Mouse (Mus musculus) forebrain, embryonic 10.5 days (tissue): Measurements from ENCODE around the gene Tmem40. TPM values are rescaled to one million over a fixed set of nuclear protein-coding genes. Genes with fewer than 3 reads are reported as not detected.

Experiments
- DNase-seq: peaks from one replicate; pipeline ENCODE4 v3.0.0-alpha.2; 2017; ENCODE audit warnings: low spot score; ENCODE audit errors: extremely low spot score
- H3K27ac ChIP-seq: fragments of 300-500 bp; sonication (generic); 2 replicates; pipeline ENCODE4 v1.5.1; 2016; ENCODE audit warnings: mild to moderate bottlenecking
- H3K27me3 ChIP-seq: fragments of 300-500 bp; sonication (generic); 2 replicates; pipeline ENCODE4 v1.6.1; 2016; ENCODE audit warnings: mild to moderate bottlenecking; ENCODE audit not compliant: poor library complexity, severe bottlenecking
- H3K36me3 ChIP-seq: fragments of 300-500 bp; sonication (generic); replicated peaks from 2 replicates; pipeline ENCODE4 v1.6.1; 2016; ENCODE audit warnings: mild to moderate bottlenecking, moderate library complexity
- H3K4me1 ChIP-seq: fragments of 300-500 bp; sonication (generic); 2 replicates; pipeline ENCODE4 v1.6.1; 2016
- H3K4me3 ChIP-seq: fragments of 300-500 bp; sonication (generic); 2 replicates; pipeline ENCODE4 v1.5.1; 2016; ENCODE audit warnings: mild to moderate bottlenecking, moderate library complexity
- H3K9me3 ChIP-seq: fragments of 300-500 bp; sonication (generic); 2 replicates; pipeline ENCODE4 v1.6.1; 2016; ENCODE audit warnings: mild to moderate bottlenecking, moderate library complexity
- WGBS: fragments of 180-500 bp; shearing (Covaris S2); methylation state at CpG from one replicate; pipeline ENCODE4 v1.1.7; 2016; 5-methylcytosine and 5-hydroxymethylcytosine counted together
- microRNA-seq: library from miRNA; unstranded; fragments of <30 nt; microRNA quantifications from one replicate; pipeline ENCODE4, GENCODE M21; 2017
- polyA plus RNA-seq: library from polyadenylated mRNA; unstranded; fragments of >200 nt; fragmentation: Nextera tagmentation; extraction: Ambion mirVana; gene quantifications from 2 replicates; pipeline ENCODE4 v1.2.1, GENCODE M21; 2016

The Tmem40 gene
- polyA plus RNA-seq, 1 experiment from 2014 or later = 1.5 TPM

GRCm38 (mm10) chr6:115692163-115692950 is 69.9 kb downstream of the Tmem40 start:
- Histone ChIP-seq H3K9me3 (no peaks in the 10 kb centered on the region), H3K4me1 (0 out of 2 replicates have a peak, but pooled peaks cover 5% of the 10 kb centered on the region), H3K36me3 (no peaks in the 10 kb centered on the region), H3K4me3 (no peak overlapping the region), H3K27ac (no peak overlapping the region), H3K27me3 (no peaks in the 10 kb centered on the region)
- 77% methylated on average over 9 of the region's 9 CpGs for WGBS
- DNase-seq = no peak

- DNase-seq = no peak
- H3K27ac ChIP-seq = no peak overlapping the region
- 97% methylated on average over 4 of the region's 4 CpGs for WGBS
- no peak overlapping the region for H3K4me3 ChIP-seq
- peaks cover 6% of the 10 kb centered on the region; the same call in 1 of the 2 replicates for H3K9me3 ChIP-seq
- no peaks in the 10 kb centered on the region for H3K27me3 ChIP-seq
- H3K4me1 ChIP-seq = 0 out of 2 replicates have a peak, but pooled peaks cover 3% of the 10 kb centered on the region
- H3K36me3 ChIP-seq = no peaks in the 10 kb centered on the region
Measured at GRCm38 (mm10) chr6:115690105-115690504, 72.1 kb downstream of the Tmem40 start.

GRCm38 (mm10) chr6:115688589-115688988 is 73.6 kb downstream of the Tmem40 start:
- Histone ChIP-seq H3K27ac (no peak overlapping the region), H3K4me3 (no peak overlapping the region), H3K36me3 (no peaks in the 10 kb centered on the region), H3K27me3 (no peaks in the 10 kb centered on the region), H3K4me1 (0 out of 2 replicates have a peak, but pooled peaks cover 3% of the 10 kb centered on the region), H3K9me3 (peaks cover 6% of the 10 kb centered on the region; the same call in 1 of the 2 replicates)
- 94% methylated on average over 4 of the region's 4 CpGs for WGBS
- no peak for DNase-seq

- Histone ChIP-seq H3K9me3 (peaks cover 6% of the 10 kb centered on the region; the same call in 1 of the 2 replicates), H3K27ac (no peak overlapping the region), H3K36me3 (no peaks in the 10 kb centered on the region), H3K4me3 (no peak overlapping the region), H3K4me1 (0 out of 2 replicates have a peak, but pooled peaks cover 3% of the 10 kb centered on the region), H3K27me3 (no peaks in the 10 kb centered on the region)
- no peak for DNase-seq
- WGBS = 77% methylated on average over 3 of the region's 3 CpGs
Measured at GRCm38 (mm10) chr6:115687753-115688152, 74.5 kb downstream of the Tmem40 start.

- Histone ChIP-seq H3K36me3 (no peaks in the 10 kb centered on the region), H3K9me3 (peaks cover 6% of the 10 kb centered on the region; the same call in 1 of the 2 replicates), H3K27me3 (no peaks in the 10 kb centered on the region), H3K27ac (no peak overlapping the region), H3K4me1 (0 out of 2 replicates have a peak, but pooled peaks cover 3% of the 10 kb centered on the region), H3K4me3 (peak overlapping the region; percentile 28)
- 59% methylated on average over 11 of the region's 11 CpGs for WGBS
- no peak for DNase-seq
Measured at GRCm38 (mm10) chr6:115684851-115685646, 77.2 kb downstream of the Tmem40 start.

GRCm38 (mm10) chr6:115684271-115684670 is 77.9 kb downstream of the Tmem40 start:
- Histone ChIP-seq H3K27me3 (no peaks in the 10 kb centered on the region), H3K4me1 (0 out of 2 replicates have a peak, but pooled peaks cover 3% of the 10 kb centered on the region), H3K4me3 (no peak overlapping the region), H3K9me3 (peaks cover 6% of the 10 kb centered on the region; the same call in 1 of the 2 replicates), H3K27ac (no peak overlapping the region), H3K36me3 (no peaks in the 10 kb centered on the region)
- WGBS = 96% methylated on average over 2 of the region's 2 CpGs
- DNase-seq = no peak

- no peaks in the 10 kb centered on the region for H3K27me3 ChIP-seq
- peaks cover 11% of the 10 kb centered on the region; the same call in 1 of the 2 replicates for H3K4me1 ChIP-seq
- no peaks in the 10 kb centered on the region for H3K9me3 ChIP-seq
- H3K36me3 ChIP-seq = no peaks in the 10 kb centered on the region
- DNase-seq = no peak
- H3K27ac ChIP-seq = no peak overlapping the region
- H3K4me3 ChIP-seq = no peak overlapping the region
- WGBS = 90% methylated on average over 4 of the region's 4 CpGs
Measured at GRCm38 (mm10) chr6:115681066-115681465, 81.1 kb downstream of the Tmem40 start.

Small RNAs within 50 kb of the gene (microRNA-seq; reads per million reads assigned to microRNA genes)
- gene Mir7660 = 1.2 reads per million

Other genes with a start within 250 kb of the Tmem40 start
- 37.7 and 39.9 TPM in 2 replicates for gene Tsen2, start 217.7 kb downstream of the Tmem40 start, polyA plus RNA-seq
- gene Mkrn2os, start 169.8 kb downstream of the Tmem40 start, polyA plus RNA-seq = 0.06 and 0.40 TPM in 2 replicates
- gene Mkrn2, start 160.5 kb downstream of the Tmem40 start, polyA plus RNA-seq = 27.5 and 29.3 TPM in 2 replicates
- 119 and 121 TPM in 2 replicates for gene Raf1, start 85.8 kb downstream of the Tmem40 start, polyA plus RNA-seq
- gene Cand2, start 12.1 kb upstream of the Tmem40 start, polyA plus RNA-seq = 59.5 and 65.2 TPM in 2 replicates
- gene Rpl32, start 46.3 kb upstream of the Tmem40 start, polyA plus RNA-seq = 1,831 and 1,874 TPM in 2 replicates
- gene Efcab12, start 76.0 kb upstream of the Tmem40 start, polyA plus RNA-seq = 1.7 and 1.9 TPM in 2 replicates
- gene Mbd4, start 91.0 kb upstream of the Tmem40 start, polyA plus RNA-seq = 36.2 and 39.2 TPM in 2 replicates
- 31.0 TPM in 2 replicates for gene Ift122, start 91.1 kb upstream of the Tmem40 start, polyA plus RNA-seq
- gene Rho, start 169.3 kb upstream of the Tmem40 start, polyA plus RNA-seq = 0.06 and 0.10 TPM in 2 replicates
- not detected in 2 replicates for gene H1foo, start 182.5 kb upstream of the Tmem40 start, polyA plus RNA-seq
- gene Plxnd1, start 232.6 kb upstream of the Tmem40 start, polyA plus RNA-seq = 23.9 and 28.0 TPM in 2 replicates